14 mouse cellular contexts compared by ENCODE assay signal in genomic region chr6:52507171-52507570, GRCm38 (mm10).
A peak's percentile ranks its signal among the peaks of the same experiment; 100 is the strongest.
DNase-seq lines count a peak whose midpoint lies in the region; ATAC-seq and TF ChIP-seq lines count a peak whose summit lies in the region.
"Had no signal": no experiment of that assay in that cellular context is flagged by ENCODE, and none has a peak within 500 bp of the region (broad histone marks: within the 10 kb centered on the region; RNA-seq: fewer than 3 reads in every experiment).

No protein-coding gene starts in this region.

- no peaks in the 10 kb centered on the region for H3K36me3 ChIP-seq in forebrain, embryonic 14.5 days (ENCODE audit: control insufficient read depth, insufficient read depth, low read length)
- no peaks in the 10 kb centered on the region for H3K36me3 ChIP-seq in forebrain, embryonic 13.5 days (ENCODE audit: poor library complexity, severe bottlenecking)
- no peaks in the 10 kb centered on the region for H3K36me3 ChIP-seq in hindbrain, postnatal 0 days (ENCODE audit: insufficient read depth, low read length)
- no peaks in the 10 kb centered on the region for H3K36me3 ChIP-seq in hindbrain, embryonic 11.5 days (ENCODE audit: control insufficient read depth, insufficient read depth, low read length)
- H3K36me3 ChIP-seq in midbrain, embryonic 14.5 days (ENCODE audit: control insufficient read depth, insufficient read depth, low read length): no peaks in the 10 kb centered on the region
- H3K36me3 ChIP-seq in midbrain, embryonic 15.5 days (replicated peaks): no peaks in the 10 kb centered on the region
- H3K36me3 ChIP-seq: heart, embryonic 13.5 days; neural tube, embryonic 13.5 days had no signal

- 32% methylated on average over 5 of the region's 5 CpGs for WGBS in forebrain, embryonic 14.5 days
- 56% methylated on average over 5 of the region's 5 CpGs for WGBS in forebrain, embryonic 13.5 days
- WGBS in hindbrain, postnatal 0 days: 21% methylated on average over 5 of the region's 5 CpGs
- 78% methylated on average over 5 of the region's 5 CpGs for WGBS in hindbrain, embryonic 11.5 days
- WGBS in midbrain, embryonic 14.5 days: 68% methylated on average over 5 of the region's 5 CpGs
- 58% methylated on average over 5 of the region's 5 CpGs for WGBS in midbrain, embryonic 15.5 days

- no peak overlapping the region for H3K4me2 ChIP-seq in forebrain, embryonic 14.5 days (ENCODE audit: low read length)
- no peak overlapping the region for H3K4me2 ChIP-seq in forebrain, embryonic 13.5 days
- no peak overlapping the region for H3K4me2 ChIP-seq in hindbrain, postnatal 0 days (ENCODE audit: low read depth, low read length)
- no peak overlapping the region for H3K4me2 ChIP-seq in hindbrain, embryonic 11.5 days (replicated peaks; ENCODE audit: low read depth, low read length)
- H3K4me2 ChIP-seq in midbrain, embryonic 14.5 days (ENCODE audit: low read length): no peak overlapping the region
- H3K4me2 ChIP-seq in midbrain, embryonic 15.5 days: no peak overlapping the region
- H3K4me2 ChIP-seq: heart, embryonic 13.5 days; neural tube, embryonic 13.5 days had no signal

- intact Hi-C loops in gastrocnemius, adult 2 months (cut with DNase I): loop anchor here (5.0 kb wide), 1 partner anchor 65 kb away; no protein-coding TSS in a partner anchor

- no peak for TF ChIP-seq CTCF in hindbrain, postnatal 0 days (IDR thresholded peaks at IDR 0.05; ENCODE audit: low read depth)
- no peak for TF ChIP-seq CTCF in gastrocnemius, adult 2 months (IDR thresholded peaks at IDR 0.05)

- DNase-seq in forebrain, embryonic 14.5 days (ENCODE audit: low spot score): peak; percentile 72
- peak; percentile 61 for DNase-seq in hindbrain, postnatal 0 days (ENCODE audit: low spot score)
- no peak for DNase-seq in hindbrain, embryonic 11.5 days (ENCODE audit: low spot score)
- peak; percentile 35 for DNase-seq in midbrain, embryonic 14.5 days
- DNase-seq in gastrocnemius, adult 2 months: peak; percentile 57
- DNase-seq: embryo, embryonic 11 days; kidney, postnatal 10 days had no signal

- no peaks in the 10 kb centered on the region for H3K4me1 ChIP-seq in forebrain, embryonic 14.5 days (ENCODE audit: control insufficient read depth, insufficient read depth, low read length)
- peaks cover 13% of the 10 kb centered on the region; the same call in 1 of the 2 replicates for H3K4me1 ChIP-seq in forebrain, embryonic 13.5 days
- peaks cover 9% of the 10 kb centered on the region; the same call in 1 of the 2 replicates for H3K4me1 ChIP-seq in hindbrain, postnatal 0 days (ENCODE audit: insufficient read depth, low read length)
- H3K4me1 ChIP-seq in hindbrain, embryonic 11.5 days (replicated peaks; ENCODE audit: control insufficient read depth, insufficient read depth, low read length): no peaks in the 10 kb centered on the region
- no peaks in the 10 kb centered on the region for H3K4me1 ChIP-seq in midbrain, embryonic 14.5 days (ENCODE audit: control insufficient read depth, insufficient read depth, low read length)
- H3K4me1 ChIP-seq in midbrain, embryonic 15.5 days: no peaks in the 10 kb centered on the region
- H3K4me1 ChIP-seq: heart, embryonic 13.5 days had no signal

- ATAC-seq in forebrain, embryonic 14.5 days: no peak; the same call in 1 of the 2 replicates
- ATAC-seq in forebrain, embryonic 13.5 days: no peak
- no peak for ATAC-seq in hindbrain, postnatal 0 days
- no peak for ATAC-seq in hindbrain, embryonic 11.5 days (ENCODE audit: low FRiP score)
- ATAC-seq in midbrain, embryonic 14.5 days (ENCODE audit: low FRiP score, low TSS enrichment): no peak
- no peak for ATAC-seq in midbrain, embryonic 15.5 days (replicated peaks)
- ATAC-seq in megakaryocyte progenitor cell, adult 5-6 weeks (replicated peaks; ENCODE audit: poor library complexity): no peak
- ATAC-seq: activated CD4-positive, CD25-positive, alpha-beta regulatory T cell, adult 4 months had no signal

- no peaks in the 10 kb centered on the region for H3K9me3 ChIP-seq in forebrain, embryonic 14.5 days (replicated peaks; ENCODE audit: control insufficient read depth, low read length)
- H3K9me3 ChIP-seq in forebrain, embryonic 13.5 days (replicated peaks): no peaks in the 10 kb centered on the region
- no peaks in the 10 kb centered on the region for H3K9me3 ChIP-seq in hindbrain, postnatal 0 days (ENCODE audit: low read length)
- no peaks in the 10 kb centered on the region for H3K9me3 ChIP-seq in hindbrain, embryonic 11.5 days (ENCODE audit: control insufficient read depth, low read length)
- no peaks in the 10 kb centered on the region for H3K9me3 ChIP-seq in midbrain, embryonic 14.5 days (ENCODE audit: control insufficient read depth, low read length)
- no peaks in the 10 kb centered on the region for H3K9me3 ChIP-seq in midbrain, embryonic 15.5 days
- H3K9me3 ChIP-seq: heart, embryonic 13.5 days; neural tube, embryonic 13.5 days had no signal

- H3K4me3 ChIP-seq in forebrain, embryonic 14.5 days (ENCODE audit: low read depth, low read length): no peak overlapping the region
- H3K4me3 ChIP-seq in forebrain, embryonic 13.5 days: no peak overlapping the region
- no peak overlapping the region for H3K4me3 ChIP-seq in hindbrain, postnatal 0 days (ENCODE audit: low read length)
- no peak overlapping the region for H3K4me3 ChIP-seq in hindbrain, embryonic 11.5 days (ENCODE audit: low read depth, low read length)
- H3K4me3 ChIP-seq in midbrain, embryonic 14.5 days (replicated peaks; ENCODE audit: low read depth, low read length): no peak overlapping the region
- H3K4me3 ChIP-seq in midbrain, embryonic 15.5 days: no peak overlapping the region
- no peak overlapping the region for H3K4me3 ChIP-seq in gastrocnemius, adult 2 months
- H3K4me3 ChIP-seq: heart, embryonic 13.5 days; neural tube, embryonic 13.5 days had no signal

- no peaks in the 10 kb centered on the region for H3K27me3 ChIP-seq in forebrain, embryonic 14.5 days (replicated peaks; ENCODE audit: control insufficient read depth, insufficient read depth, low read length)
- H3K27me3 ChIP-seq in forebrain, embryonic 13.5 days: no peaks in the 10 kb centered on the region
- no peaks in the 10 kb centered on the region for H3K27me3 ChIP-seq in hindbrain, postnatal 0 days (ENCODE audit: insufficient read depth, low read length)
- H3K27me3 ChIP-seq in hindbrain, embryonic 11.5 days (ENCODE audit: control insufficient read depth, insufficient read depth, low read length): no peaks in the 10 kb centered on the region
- H3K27me3 ChIP-seq in midbrain, embryonic 14.5 days (ENCODE audit: control insufficient read depth, insufficient read depth, low read length): no peaks in the 10 kb centered on the region
- H3K27me3 ChIP-seq in midbrain, embryonic 15.5 days (replicated peaks): no peaks in the 10 kb centered on the region
- H3K27me3 ChIP-seq: heart, embryonic 13.5 days; neural tube, embryonic 13.5 days had no signal

- no peak overlapping the region for H3K9ac ChIP-seq in forebrain, embryonic 14.5 days (ENCODE audit: low read length)
- H3K9ac ChIP-seq in forebrain, embryonic 13.5 days: no peak overlapping the region
- H3K9ac ChIP-seq in hindbrain, postnatal 0 days (replicated peaks; ENCODE audit: low read length): no peak overlapping the region
- H3K9ac ChIP-seq in hindbrain, embryonic 11.5 days (ENCODE audit: low read depth, low read length): no peak overlapping the region
- H3K9ac ChIP-seq in midbrain, embryonic 14.5 days (replicated peaks; ENCODE audit: low read length): no peak overlapping the region
- H3K9ac ChIP-seq in midbrain, embryonic 15.5 days: no peak overlapping the region
- H3K9ac ChIP-seq: heart, embryonic 13.5 days; liver, embryonic 14.5 days; neural tube, embryonic 13.5 days had no signal

- no peak overlapping the region for H3K27ac ChIP-seq in forebrain, embryonic 14.5 days (ENCODE audit: low read depth, low read length)
- no peak overlapping the region for H3K27ac ChIP-seq in forebrain, embryonic 13.5 days
- peak overlapping the region; percentile 26; the same call in 1 of the 2 replicates for H3K27ac ChIP-seq in hindbrain, postnatal 0 days
- no peak overlapping the region for H3K27ac ChIP-seq in hindbrain, embryonic 11.5 days (ENCODE audit: low read depth, low read length)
- H3K27ac ChIP-seq in midbrain, embryonic 14.5 days (replicated peaks; ENCODE audit: low read depth, low read length): no peak overlapping the region
- H3K27ac ChIP-seq in midbrain, embryonic 15.5 days: no peak overlapping the region
- peak overlapping the region; percentile 85 for H3K27ac ChIP-seq in gastrocnemius, adult 2 months
- H3K27ac ChIP-seq: heart, embryonic 13.5 days; liver, embryonic 14.5 days; neural tube, embryonic 13.5 days had no signal

Comparison
In these comparisons a context has a peak if more than half of its experiments do, and no peak if none do; other contexts are left out.
1. H3K27ac ChIP-seq: peak in hindbrain, postnatal 0 days (single experiment) and gastrocnemius, adult 2 months (single experiment); none in forebrain, embryonic 14.5 days (single experiment), forebrain, embryonic 13.5 days (single experiment), hindbrain, embryonic 11.5 days (single experiment), midbrain, embryonic 14.5 days (single experiment) and midbrain, embryonic 15.5 days (single experiment).